Mouse (Mus musculus): ENCODE results near the gene Rad9a. TPM values are rescaled to one million over a fixed set of nuclear protein-coding genes. Genes with fewer than 3 reads are reported as not detected.

The Rad9a gene
- total RNA-seq, 2 experiments from 2014 or later: 6.0 to 8.6 TPM

DNA sequence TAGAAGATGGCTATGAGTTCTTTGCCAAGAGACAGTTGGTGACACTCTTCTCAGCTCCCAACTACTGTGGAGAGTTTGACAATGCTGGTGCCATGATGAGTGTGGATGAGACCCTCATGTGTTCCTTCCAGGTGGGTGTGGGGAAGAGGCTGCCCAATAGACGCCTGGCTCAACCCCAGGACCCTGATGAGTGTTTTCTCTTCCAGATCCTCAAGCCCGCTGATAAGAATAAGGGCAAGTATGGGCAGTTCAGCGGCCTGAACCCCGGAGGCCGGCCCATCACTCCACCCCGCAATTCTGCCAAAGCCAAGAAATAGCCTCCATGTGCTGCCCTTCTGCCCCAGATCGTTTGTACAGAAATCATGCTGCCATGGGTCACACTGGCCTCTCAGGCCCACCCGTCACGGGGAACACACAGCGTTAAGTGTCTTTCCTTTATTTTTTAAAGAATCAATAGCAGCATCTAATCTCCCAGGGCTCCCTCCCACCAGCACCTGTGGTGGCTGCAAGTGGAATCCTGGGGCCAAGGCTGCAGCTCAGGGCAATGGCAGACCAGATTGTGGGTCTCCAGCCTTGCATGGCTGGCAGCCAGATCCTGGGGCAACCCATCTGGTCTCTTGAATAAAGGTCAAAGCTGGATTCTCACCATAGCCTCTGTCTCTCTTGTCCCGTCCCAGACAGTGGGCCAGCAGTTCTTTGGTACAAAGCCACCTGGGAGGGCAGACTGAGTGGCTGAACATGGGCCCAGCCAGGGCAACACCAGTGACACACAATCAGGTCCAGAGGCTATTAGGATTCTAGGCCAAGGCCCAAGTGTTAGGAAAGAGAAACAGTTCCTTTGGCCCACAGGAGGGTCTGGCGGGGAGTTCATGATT, 6.4 kb downstream of the Rad9a start:
- DNase-seq: peak in 1 of 2 experiments; percentile 12
- intact Hi-C loops (cut with DNase I): no loop called here

DNA sequence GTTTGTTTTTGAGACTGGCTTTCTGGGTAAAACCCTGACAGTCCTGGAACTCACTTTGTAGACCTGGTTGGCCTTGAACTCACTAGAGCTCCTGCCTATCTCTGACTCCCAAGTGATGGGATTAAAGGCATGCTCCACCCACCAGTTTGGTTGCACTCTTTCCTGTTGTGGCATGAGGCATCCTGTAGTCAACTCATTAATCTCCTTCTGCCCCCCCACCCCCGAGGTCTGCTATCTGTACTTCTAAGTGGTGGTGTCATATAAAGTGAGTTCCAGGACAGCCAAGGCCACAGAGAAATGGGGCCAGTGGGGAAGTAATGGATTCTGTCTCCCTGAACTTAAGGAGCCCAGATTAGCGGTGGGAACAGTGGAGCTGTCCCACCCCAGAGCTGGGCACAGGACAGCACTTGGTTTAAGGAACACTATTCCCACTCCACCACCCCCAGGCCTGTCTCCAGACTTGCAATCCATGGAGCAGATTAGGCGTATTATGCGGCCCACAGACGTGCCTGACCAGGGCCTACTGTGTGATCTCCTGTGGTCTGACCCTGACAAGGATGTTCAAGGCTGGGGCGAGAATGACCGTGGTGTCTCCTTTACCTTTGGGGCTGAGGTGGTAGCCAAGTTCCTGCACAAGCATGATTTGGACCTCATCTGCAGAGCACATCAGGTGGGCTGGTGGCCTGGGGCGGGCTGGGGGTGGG, 7.3 kb downstream of the Rad9a start:
- no peak for DNase-seq
- intact Hi-C loops (cut with DNase I): no loop called here

DNA sequence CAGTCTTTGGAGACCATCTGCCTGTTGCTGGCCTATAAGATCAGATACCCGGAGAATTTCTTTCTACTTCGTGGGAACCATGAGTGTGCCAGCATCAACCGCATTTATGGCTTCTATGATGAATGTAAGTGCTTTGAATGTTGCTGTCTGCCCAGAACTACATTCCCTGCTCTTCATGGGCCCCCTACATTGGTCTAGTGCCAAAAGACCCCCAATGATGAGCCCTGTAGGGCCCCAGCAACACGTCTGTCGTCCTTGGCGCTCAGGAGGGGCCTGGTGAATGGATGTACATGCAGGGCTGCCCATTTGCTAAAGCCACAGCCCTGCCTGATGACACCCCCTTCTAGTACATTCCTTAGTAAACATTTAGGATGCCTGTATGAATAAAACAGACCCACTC, 8.3 kb downstream of the Rad9a start:
- intact Hi-C loops (cut with DNase I): no loop called here
- DNase-seq: peak in 1 of 2 experiments; percentile 15

DNA sequence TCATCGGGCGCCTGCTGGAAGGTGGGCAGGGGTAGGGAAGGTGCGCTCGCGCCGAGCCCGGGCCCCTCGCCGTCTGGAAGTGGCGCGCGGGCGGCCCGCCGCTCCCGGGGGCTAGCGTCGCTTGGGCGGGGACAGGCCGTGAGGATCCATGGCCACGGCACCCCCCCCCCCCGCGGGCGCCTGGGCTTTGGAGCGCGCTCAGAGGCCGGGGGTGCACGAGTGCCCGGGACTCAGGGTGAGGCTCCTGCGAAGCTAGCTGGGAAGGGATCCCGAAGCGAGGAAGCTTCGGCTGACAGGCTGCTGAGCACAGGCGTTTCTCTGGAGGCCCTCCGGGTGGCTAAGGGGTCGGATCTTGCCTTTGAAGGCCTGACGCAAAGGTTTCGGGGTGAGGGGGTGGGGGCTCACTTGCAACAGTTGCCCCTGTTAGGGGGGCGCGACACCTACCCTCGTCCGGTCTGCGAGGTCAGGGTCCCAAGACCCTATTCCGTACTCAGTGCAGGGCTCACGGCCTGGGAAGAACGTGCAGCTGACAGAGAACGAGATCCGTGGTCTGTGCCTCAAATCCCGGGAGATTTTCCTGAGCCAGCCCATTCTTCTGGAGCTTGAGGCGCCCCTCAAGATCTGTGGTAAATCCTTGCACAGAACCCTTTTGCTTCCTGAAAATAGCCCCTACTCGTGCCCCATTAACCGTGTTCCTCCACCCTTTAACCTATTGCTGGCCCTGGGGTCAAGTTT, 9.0 kb downstream of the Rad9a start:
- peak in 1 of 2 experiments; percentile 46 for DNase-seq
- intact Hi-C loops (cut with DNase I): loop anchor here (1.0 kb wide), 1 partner anchor 22 kb away; no protein-coding TSS in a partner anchor

DNA sequence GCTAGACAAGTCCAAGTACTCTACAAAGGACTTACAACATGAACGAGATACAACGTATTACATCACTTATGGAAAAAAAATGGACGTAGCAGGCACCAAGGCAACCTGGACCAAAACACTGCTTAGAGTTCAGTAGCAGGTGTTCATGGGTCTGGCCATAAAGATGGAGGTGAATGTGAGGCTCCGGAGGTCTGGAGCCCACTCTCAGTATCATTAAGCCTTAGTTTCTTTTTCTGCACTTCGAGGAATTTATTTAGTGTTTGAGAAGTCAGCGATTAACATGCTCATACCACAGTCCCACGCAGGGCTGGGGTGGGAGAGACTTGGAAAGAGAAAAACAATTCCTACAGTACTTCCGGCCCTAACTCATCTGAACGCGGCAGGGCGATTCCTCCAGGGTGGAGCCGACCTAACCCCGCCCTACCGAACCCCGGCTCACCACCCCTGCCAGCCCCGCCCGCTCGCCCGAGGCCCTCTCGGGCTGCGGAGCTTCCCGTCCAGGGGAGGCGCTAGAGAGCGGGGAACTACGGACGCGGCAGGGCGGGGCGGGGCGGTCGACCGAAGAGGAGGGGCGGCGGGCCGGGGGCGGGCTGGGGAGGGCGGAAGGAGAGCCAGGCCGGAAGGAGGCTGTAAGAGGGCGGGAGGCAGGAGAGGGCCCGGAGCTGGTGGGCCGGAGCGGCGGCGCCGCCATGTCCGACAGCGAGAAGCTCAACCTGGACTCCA, 9.8 kb downstream of the Rad9a start, which contains the start of gene Ppp1ca:
Gene Ppp1ca (plus strand): TSS at position 538 of the 723 bp plus-strand sequence.
- peak; percentile 97 to 98 for DNase-seq
- intact Hi-C loops (cut with DNase I): loop anchor here (1.0 kb wide), 1 partner anchor 21 kb away; no protein-coding TSS in a partner anchor

DNA sequence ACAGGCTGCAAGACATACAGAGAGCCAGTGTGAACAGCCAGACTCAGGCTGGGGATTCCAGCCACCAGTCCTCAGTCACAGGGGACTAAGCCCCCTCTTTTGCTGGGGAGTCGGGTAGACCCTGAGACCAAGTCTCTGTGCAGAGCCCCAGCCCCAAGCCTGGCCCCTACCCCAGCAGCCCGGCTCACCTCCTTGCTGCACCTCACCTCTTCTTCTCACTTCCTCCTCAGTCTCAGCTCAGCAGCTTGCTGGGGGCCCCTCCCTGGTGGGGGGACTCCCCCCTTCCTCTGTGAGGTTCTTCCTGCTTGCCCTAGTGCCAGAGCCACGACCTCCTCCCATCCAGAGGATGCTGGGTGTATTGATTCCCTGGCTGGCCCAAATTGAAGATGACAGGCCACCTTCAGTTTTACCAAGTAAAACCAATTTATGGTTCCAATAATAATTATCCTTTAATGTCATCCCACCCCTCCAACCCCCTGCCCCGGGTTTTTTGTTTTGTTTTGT, 10.6 kb downstream of the Rad9a start, which contains the start of gene Tbc1d10c:
Gene Tbc1d10c (minus strand): TSS at position 454 of the 504 bp plus-strand sequence.
- peak in 1 of 2 experiments; percentile 42 for DNase-seq

DNA sequence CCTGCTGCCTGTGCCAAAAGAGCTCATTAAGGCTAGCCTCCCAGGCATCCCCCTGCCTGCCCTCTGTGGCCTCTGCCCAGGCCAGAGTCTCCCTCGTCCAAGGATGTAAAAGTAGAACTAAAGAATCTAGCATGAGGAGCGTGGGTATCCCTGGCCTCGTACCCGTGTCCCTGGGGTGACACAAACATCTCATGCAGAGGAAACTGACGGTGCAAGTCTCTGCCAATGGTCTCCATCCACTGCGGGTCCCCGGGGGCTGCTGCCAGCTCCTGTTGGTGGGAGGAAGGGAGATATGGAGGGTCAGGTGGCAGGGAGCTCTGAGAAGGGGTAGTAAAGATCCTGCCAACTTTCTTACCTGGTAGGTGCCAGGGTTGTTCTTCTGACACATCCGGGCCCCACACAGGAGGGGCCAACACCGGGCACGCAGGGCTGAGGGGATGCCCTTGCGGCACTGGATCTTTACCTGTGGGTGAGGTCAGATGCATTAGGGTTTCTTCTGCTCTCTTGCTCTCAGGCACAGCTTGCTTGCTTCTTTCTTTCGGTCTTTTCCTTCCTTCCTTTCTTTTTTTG, 12.3 kb downstream of the Rad9a start:
- DNase-seq: no peak
- intact Hi-C loops (cut with DNase I): no loop called here

More for the DNA sequence above, 10.6 kb downstream of the Rad9a start, which contains the start of gene Tbc1d10c:
- intact Hi-C loops (cut with DNase I): no loop called here

DNA sequence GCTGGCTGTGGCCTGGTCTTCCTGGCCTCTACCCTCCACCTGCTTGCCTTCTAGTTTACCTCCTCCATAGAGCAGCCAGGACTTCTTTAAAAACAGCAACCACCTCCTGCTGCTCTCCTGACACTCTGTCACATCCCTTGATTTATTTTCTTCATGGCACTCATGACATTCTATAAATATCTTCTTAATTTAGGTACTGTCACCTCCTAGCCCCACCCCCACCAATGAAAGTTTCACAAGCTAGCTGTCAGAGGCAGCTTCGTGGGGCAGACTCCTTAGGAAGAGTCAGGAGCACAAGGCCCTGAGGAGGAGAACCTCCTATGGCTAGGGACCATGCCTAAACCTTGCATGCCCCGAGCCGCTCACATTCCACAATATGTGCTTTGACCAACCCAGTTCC, 14.2 kb downstream of the Rad9a start:
- no peak for DNase-seq
- intact Hi-C loops (cut with DNase I): no loop called here

DNA sequence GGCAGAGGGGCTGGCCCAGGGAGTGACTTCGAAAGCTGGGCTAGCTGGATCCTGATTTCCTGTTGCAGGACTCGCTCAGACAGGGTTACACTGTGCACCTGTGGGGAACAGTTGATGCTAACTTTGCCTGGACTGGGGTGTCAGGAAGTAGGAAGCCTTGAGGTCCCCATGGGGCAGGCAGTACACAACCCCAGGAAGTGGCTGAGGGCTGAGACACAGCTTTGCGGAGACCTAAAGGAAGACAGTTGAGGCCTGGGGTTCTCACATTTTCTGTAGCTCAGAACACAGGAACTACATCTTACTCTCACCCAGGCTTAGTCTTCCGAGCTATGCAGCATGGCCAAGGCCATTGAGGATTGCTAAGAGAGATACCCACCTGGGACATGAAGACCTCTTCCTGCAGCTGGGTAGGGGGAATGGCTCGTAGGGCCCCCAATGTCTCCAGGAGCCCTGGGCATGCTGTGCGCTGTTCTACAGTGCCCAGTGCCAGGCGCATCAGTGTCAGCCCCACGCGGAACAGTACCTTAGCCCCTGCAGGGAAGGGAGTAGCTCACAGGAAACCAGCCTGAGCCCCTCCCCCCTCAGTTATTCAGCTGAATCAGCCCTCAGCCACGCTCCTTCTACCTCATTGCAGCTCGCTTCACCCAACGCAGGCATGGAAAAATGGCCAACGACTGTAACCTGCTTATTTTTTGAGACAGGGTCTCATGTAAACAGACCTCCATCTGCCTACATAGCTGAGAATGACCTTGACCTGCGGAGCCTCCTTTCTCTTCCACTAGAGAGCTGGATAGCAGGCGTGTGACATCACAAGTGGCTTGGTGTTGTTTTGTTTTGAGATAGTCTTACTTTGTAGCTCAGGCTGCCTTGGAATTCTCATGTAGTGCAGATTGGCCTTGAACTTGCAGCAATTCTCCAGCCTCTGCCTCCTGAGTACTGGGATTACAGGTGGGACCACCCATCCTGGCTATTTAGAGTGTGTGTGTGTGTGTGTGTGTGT, 16.2 kb downstream of the Rad9a start:
- DNase-seq: peak in 1 of 2 experiments; percentile 55
- intact Hi-C loops (cut with DNase I): no loop called here

DNA sequence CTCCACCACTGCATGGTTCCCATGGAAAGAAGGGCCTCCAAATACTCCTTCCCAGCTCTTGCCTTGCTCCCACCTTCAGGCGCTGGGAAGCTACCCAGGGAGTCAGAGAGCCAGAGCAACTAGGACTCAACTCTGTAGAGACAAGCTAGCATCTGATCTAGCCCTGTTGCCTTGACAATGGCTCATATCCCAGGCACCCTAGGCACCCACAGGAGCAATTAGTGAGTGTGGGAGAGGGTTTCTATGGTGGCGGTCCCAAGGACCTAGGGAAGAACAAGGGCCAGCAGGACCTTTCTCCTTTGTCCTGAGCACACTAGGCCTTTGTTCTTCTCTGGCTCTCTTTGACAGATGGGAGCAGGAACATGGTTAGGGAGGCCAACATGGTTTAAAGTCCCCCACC, 17.8 kb downstream of the Rad9a start:
- no peak for DNase-seq
- intact Hi-C loops (cut with DNase I): no loop called here

DNA sequence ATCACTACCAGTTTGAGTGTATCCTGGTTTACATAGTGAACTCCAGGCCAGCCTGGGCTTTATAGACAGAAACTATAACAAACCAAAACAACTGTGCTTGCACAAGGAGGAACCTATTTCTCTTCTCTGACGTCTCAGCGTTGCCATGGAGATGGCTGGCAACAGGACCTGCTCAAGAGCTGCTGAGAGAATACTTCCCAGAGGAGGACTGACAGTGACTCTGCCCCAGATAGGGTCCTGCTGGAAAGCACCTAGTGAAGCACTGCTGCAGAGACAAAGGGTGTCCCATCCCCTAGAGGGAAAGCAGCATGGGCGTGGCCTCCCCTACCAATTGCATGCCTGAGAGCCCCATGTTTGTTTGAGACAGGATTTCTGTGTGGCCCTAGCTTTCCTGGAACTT, 19.6 kb downstream of the Rad9a start:
- DNase-seq: peak in 1 of 2 experiments; percentile 56

DNA sequence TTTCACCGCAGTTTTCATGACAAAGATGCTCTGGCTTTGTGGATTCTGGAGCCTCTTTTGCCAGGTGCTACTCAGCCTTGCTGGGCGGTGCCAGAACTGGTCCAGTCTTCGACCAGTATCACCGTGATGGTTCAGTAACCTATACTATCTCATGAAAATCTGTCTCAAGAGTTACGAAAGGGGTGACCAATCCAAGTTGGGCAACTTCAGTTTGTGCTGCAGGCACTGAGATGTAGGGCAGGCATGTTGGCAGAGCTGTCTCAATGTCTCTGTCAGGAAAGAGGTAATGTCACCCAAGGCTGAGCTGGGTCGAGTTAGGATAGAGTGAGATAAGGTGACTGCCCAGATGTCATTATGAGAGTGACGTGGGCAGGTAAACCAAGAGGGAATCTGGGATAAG, 21.1 kb downstream of the Rad9a start:
- DNase-seq: no peak
- intact Hi-C loops (cut with DNase I): no loop called here

More for the DNA sequence above, 19.6 kb downstream of the Rad9a start:
- intact Hi-C loops (cut with DNase I): no loop called here

DNA sequence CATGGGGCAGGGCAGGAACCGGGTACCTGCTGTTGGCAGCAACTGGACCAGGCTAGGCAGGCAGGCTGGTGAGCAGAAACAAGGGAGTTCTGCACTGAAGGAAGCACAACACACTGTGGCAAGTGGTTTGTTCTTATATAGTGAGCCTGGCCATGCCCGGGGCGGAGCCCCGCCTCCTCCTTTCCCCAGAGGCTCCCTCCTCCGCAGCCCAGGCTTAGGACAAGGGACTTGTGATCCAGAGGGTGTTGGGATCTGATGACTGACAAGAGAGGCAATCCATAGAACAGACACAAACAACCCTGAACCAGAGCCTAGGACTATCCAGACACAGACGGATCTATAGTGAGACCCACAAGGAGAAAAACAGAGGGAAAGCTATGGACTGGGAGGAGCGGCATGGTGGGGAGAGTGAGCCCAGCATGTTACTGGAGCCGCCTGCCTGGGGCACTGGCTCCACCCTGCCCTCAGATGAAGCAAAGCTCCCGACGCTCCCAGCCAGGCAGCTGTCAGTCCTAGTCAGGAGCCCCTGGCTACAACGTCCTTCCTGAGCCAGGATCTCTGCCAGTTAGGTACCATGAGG, 26.0 kb downstream of the Rad9a start, which contains the start of gene Carns1:
Gene Carns1 (minus strand): TSS at position 112 of the 580 bp plus-strand sequence.
- intact Hi-C loops (cut with DNase I): no loop called here
- DNase-seq: peak; percentile 77 to 80

DNA sequence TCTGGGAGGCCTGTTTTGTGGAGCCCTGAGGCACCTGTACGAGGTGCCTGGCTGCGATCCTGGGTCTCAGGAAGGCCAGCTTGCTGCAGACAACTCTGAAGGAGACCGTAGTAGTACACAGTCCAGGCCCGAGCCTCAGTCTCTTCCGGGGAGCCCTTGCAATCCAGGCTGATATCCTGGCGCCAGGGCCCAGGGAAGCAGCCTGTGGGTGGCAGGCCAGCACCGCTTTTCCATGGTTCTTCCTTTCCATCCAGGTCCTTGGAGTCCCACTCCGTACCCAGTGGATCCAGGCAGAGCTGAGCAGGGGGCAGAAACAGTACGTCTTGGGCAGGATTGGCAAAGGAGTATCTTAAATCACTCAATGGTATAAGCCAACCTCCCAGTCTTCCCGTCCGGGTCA, 28.5 kb downstream of the Rad9a start:
- intact Hi-C loops (cut with DNase I): no loop called here
- peak in 1 of 2 experiments; percentile 45 for DNase-seq

DNA sequence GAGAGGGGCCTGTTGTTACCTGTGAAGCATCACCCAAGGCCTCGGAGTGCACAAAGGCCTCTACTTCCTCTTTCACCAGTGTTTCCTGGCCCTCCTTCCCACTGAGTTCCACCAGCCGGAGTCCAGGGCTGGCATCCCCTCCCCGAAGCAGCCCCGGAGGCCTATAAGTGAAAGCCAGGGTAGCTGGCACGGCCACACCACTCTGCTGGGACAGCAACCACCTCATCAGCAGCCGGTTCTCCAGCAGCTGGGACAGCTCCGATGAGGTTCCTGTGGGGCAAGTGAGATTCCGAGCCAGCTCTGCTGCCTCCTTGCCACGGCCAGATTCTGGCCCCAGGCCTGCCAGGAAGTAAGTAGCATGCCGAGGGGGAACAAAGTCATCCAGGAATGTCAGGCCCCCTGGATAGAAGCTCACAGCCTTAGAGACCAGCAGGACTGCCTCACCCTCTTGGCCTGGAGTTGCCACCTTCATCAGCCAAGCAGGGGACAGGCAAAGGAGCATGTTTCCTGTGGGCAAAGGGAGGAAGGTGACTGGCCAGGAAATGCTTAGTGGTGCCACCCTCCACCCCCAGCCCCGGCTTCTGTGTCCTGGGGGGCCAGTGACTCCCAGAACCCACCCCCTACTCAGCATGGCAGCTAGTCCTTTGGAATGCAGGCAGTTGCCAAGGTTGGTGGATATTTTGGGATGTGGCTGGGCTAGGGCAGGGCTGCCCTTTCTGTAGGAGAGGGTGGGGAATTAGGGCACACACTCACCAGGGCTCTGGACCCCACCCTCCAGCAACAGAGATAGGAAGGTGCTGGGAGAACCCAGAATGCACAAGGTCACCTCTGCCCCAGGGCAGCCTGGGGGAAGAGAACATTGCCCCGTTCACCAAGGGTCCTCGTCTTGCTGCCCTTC, 29.8 kb downstream of the Rad9a start:
- intact Hi-C loops (cut with DNase I): no loop called here
- DNase-seq: peak; percentile 78 to 82

DNA sequence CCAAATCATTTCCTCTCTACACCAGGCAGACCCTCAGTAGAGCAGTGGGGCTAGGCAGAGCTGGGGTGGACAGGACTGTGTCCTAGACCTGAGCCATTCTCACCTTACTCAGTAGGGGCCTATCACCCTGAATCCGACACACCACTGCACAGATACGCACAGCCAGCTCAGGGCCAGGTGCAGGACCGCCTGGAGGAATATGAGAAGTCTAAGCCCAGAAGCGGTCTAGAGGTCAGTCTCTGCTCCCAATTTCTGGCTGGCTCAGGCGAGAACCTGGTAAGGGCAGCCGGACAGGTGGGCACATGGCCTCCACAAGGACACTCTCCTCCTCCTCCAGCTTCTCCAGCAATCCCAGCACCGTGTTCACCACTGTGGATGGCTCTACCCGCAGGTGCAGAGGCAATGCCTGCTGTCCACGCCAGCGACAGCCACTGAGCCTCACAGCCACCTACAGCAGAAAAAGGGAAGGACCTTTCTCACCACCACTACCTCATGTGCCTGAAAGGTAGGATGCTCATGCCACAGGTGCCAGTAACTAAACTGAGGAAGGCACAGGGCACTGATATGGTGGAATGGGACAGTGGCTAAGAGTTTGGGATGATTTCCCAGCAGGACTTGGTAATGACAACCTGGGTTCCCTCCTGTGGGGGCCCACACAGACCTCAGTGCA, 30.6 kb downstream of the Rad9a start:
- intact Hi-C loops (cut with DNase I): loop anchor here (1.0 kb wide), 1 partner anchor 21 kb away; the partner anchor contains the start of gene Ppp1ca
- no peak for DNase-seq

Data from heart, postnatal 10 days (tissue).